Mouse (Mus musculus) ES-Bruce4 (cell line): ENCODE measurements around the gene Pygo2.

Experiments used
- CTCF ChIP-seq: IDR thresholded peaks from one replicate; pipeline ENCODE4 v1.8.1; 2011; ENCODE audit warnings: low read depth, low read length
- POLR2A ChIP-seq: IDR thresholded peaks from one replicate; pipeline ENCODE4 v1.8.1; 2011; ENCODE audit warnings: low read length; ENCODE audit not compliant: insufficient read depth

GRCm38 (mm10) chr3:89472280-89472679, 42.3 kb downstream of the Pygo2 start:
- no peak for TF ChIP-seq POLR2A
- TF ChIP-seq CTCF = no peak
